Mouse (Mus musculus) heart, embryonic 14.5 days (tissue): ENCODE measurements around the gene Slc9a9. TPM values are rescaled to one million over a fixed set of nuclear protein-coding genes. Genes with fewer than 3 reads are reported as not detected.

ENCODE experiments used
- microRNA-seq: library from miRNA; unstranded; fragments of <30 nt; microRNA quantifications from one replicate; pipeline ENCODE4, GENCODE M21; 2016
- polyA plus RNA-seq: library from polyadenylated mRNA; unstranded; fragments of >200 nt; fragmentation: Nextera tagmentation; extraction: Ambion mirVana; gene quantifications from 2 replicates; pipeline ENCODE4 v1.2.1, GENCODE M21; 2014

Gene Slc9a9
- polyA plus RNA-seq, 1 experiment from 2014 or later: 4.7 TPM

Small RNA genes within 50 kb of the gene (microRNA-seq; reads per million reads assigned to microRNA genes)
- gene Mir7656: not detected

Other genes starting within 250 kb of the Slc9a9 start
- gene 1190002N15Rik, start 131.8 kb upstream of the Slc9a9 start, polyA plus RNA-seq: 49.7 and 56.2 TPM in 2 replicates